Comparison of ENCODE assay signal across 8 mouse cellular contexts in genomic region chr13:24713434-24714000, GRCm38 (mm10). TPM values are rescaled to one million over a fixed set of nuclear protein-coding genes. Genes with fewer than 3 reads are reported as not detected.
A peak's percentile ranks its signal among the peaks of the same experiment; 100 is the strongest.
DNase-seq lines count a peak whose midpoint lies in the region; ATAC-seq and TF ChIP-seq lines count a peak whose summit lies in the region.

No protein-coding gene starts in this region.

- peak overlapping the region; percentile 16 for H3K4me2 ChIP-seq in hindbrain, embryonic 11.5 days (replicated peaks; ENCODE audit: low read depth, low read length)
- 0 out of 2 replicates have a peak overlapping the region, but pooled peaks have one; percentile 17 for H3K4me2 ChIP-seq in lung, postnatal 0 days (replicated peaks; ENCODE audit: low read depth, low read length)

- WGBS in hindbrain, embryonic 11.5 days: 7% methylated on average over 16 of the region's 16 CpGs
- WGBS in lung, postnatal 0 days: 9% methylated on average over 16 of the region's 16 CpGs

- no peak overlapping the region for H3K9ac ChIP-seq in hindbrain, embryonic 11.5 days (ENCODE audit: low read depth, low read length)
- no peak overlapping the region for H3K9ac ChIP-seq in lung, postnatal 0 days (replicated peaks; ENCODE audit: low read depth)

- H3K36me3 ChIP-seq in hindbrain, embryonic 11.5 days (ENCODE audit: control insufficient read depth, insufficient read depth, low read length): no peaks in the 10 kb centered on the region
- H3K36me3 ChIP-seq in lung, postnatal 0 days (ENCODE audit: insufficient read depth, low read length): no peaks in the 10 kb centered on the region

- no peak overlapping the region for H3K27ac ChIP-seq in hindbrain, embryonic 11.5 days (ENCODE audit: low read depth, low read length)
- H3K27ac ChIP-seq in lung, postnatal 0 days (ENCODE audit: low read length): no peak overlapping the region

- no peak for TF ChIP-seq EP300 in lung, postnatal 0 days (IDR thresholded peaks at IDR 0.05)

- ATAC-seq in hindbrain, embryonic 11.5 days (ENCODE audit: low FRiP score): peak; percentile 78
- ATAC-seq in lung, postnatal 0 days: peak; percentile 73

- H3K4me1 ChIP-seq in hindbrain, embryonic 11.5 days (replicated peaks; ENCODE audit: control insufficient read depth, insufficient read depth, low read length): no peaks in the 10 kb centered on the region
- no peaks in the 10 kb centered on the region; the same call in 1 of the 2 replicates for H3K4me1 ChIP-seq in lung, postnatal 0 days (ENCODE audit: insufficient read depth, low read depth, low read length)

- H3K4me3 ChIP-seq in hindbrain, embryonic 11.5 days (ENCODE audit: low read depth, low read length): no peak overlapping the region
- no peak overlapping the region for H3K4me3 ChIP-seq in lung, postnatal 0 days (ENCODE audit: low read depth, low read length)

- H3K9me3 ChIP-seq in hindbrain, embryonic 11.5 days (ENCODE audit: control insufficient read depth, low read length): no peaks in the 10 kb centered on the region
- H3K9me3 ChIP-seq in lung, postnatal 0 days (ENCODE audit: low read length): no peaks in the 10 kb centered on the region

- H3K27me3 ChIP-seq in hindbrain, embryonic 11.5 days (ENCODE audit: control insufficient read depth, insufficient read depth, low read length): no peaks in the 10 kb centered on the region
- no peaks in the 10 kb centered on the region for H3K27me3 ChIP-seq in lung, postnatal 0 days (replicated peaks; ENCODE audit: insufficient read depth, low read length)

- peak; percentile 96 for TF ChIP-seq CTCF in lung, postnatal 0 days (IDR thresholded peaks at IDR 0.05)

- DNase-seq in Muller cell, postnatal 12 days (ENCODE audit: inconsistent ontology term): peak; percentile 77
- DNase-seq in cerebellum, adult 9-10 months: peak; percentile 87
- peak; percentile 75 to 98 for DNase-seq in frontal cortex, adult 2 months (ENCODE audit: extremely low spot score in 1 of 2, low spot score in 1 of 2)
- DNase-seq in hindbrain, embryonic 11.5 days (ENCODE audit: low spot score): peak; percentile 90
- DNase-seq in layer of hippocampus, postnatal 10 days (ENCODE audit: low spot score in 2 of 2): peak; percentile 92 to 95
- peak; percentile 81 for DNase-seq in lung, postnatal 0 days (ENCODE audit: low spot score)
- peak; percentile 87 for DNase-seq in retina, postnatal 1 day
- peak; percentile 93 for DNase-seq in thymus, postnatal 4 days

RNA-seq across cellular contexts. Expression of gene Armh2, which starts 27.5 kb away (rescaled TPM):
- 0.22 and 0.34 TPM in 2 replicates for polyA plus RNA-seq in frontal cortex, adult 2 months (2012; rRNA removed)
- polyA plus RNA-seq in hindbrain, embryonic 11.5 days (2014; fragmentation: Nextera tagmentation; extraction: Ambion mirVana): not detected in 2 replicates
- not detected for total RNA-seq in layer of hippocampus, postnatal 10 days (2021)
- not detected in 2 replicates for polyA plus RNA-seq in lung, postnatal 0 days (2015; fragmentation: Nextera tagmentation; extraction: Ambion mirVana)

RNA-seq across cellular contexts. Expression of gene Gmnn, which starts 48.2 kb away (rescaled TPM):
- polyA plus RNA-seq in frontal cortex, adult 2 months (2012; rRNA removed): 5.8 and 8.1 TPM in 2 replicates
- 126 and 128 TPM in 2 replicates for polyA plus RNA-seq in hindbrain, embryonic 11.5 days (2014; fragmentation: Nextera tagmentation; extraction: Ambion mirVana)
- 1 to 10 TPM; 2.4 to 2.5 TPM for total RNA-seq in layer of hippocampus, postnatal 10 days (2021)
- polyA plus RNA-seq in lung, postnatal 0 days (2015; fragmentation: Nextera tagmentation; extraction: Ambion mirVana): 24.1 and 24.7 TPM in 2 replicates
